Mouse (Mus musculus): ENCODE measurements around the gene Plb1.

Gene Plb1

GRCm38 (mm10) chr5:32232474-32232873 lies at the start of gene Plb1:
Gene Plb1 (plus strand): TSS chr5:32232708.
- in situ Hi-C loops (cut with MboI, MseI): loop anchor here (10.0 to 25.0 kb wide), 2 partner anchors 142 to 280 kb away; no protein-coding TSS in a partner anchor

- in situ Hi-C loops (cut with MboI, MseI): no loop called here
Observed at GRCm38 (mm10) chr5:32182885-32183629, 49.5 kb upstream of the Plb1 start.

- in situ Hi-C loops (cut with MboI, MseI): no loop called here
Observed at GRCm38 (mm10) chr5:32187717-32188116, 44.8 kb upstream of the Plb1 start.

GRCm38 (mm10) chr5:32191259-32191658 lies 41.2 kb upstream of the Plb1 start:
- in situ Hi-C loops (cut with MboI, MseI): loop anchor here (10.0 kb wide), 1 partner anchor 136 kb away; no protein-coding TSS in a partner anchor

- in situ Hi-C loops (cut with MboI, MseI): loop anchor here (10.0 kb wide), 1 partner anchor 137 kb away; no protein-coding TSS in a partner anchor
Observed at GRCm38 (mm10) chr5:32192016-32192845, 40.3 kb upstream of the Plb1 start.

- in situ Hi-C loops (cut with MboI, MseI): loop anchor here (10.0 kb wide), 1 partner anchor 139 kb away; no protein-coding TSS in a partner anchor
Observed at GRCm38 (mm10) chr5:32194236-32194635, 38.3 kb upstream of the Plb1 start.

GRCm38 (mm10) chr5:32195857-32196609 lies 36.5 kb upstream of the Plb1 start:
- in situ Hi-C loops (cut with MboI, MseI): loop anchor here (5.0 to 10.0 kb wide), 4 partner anchors 49 to 634 kb away; no protein-coding TSS in a partner anchor

GRCm38 (mm10) chr5:32197698-32198097 lies 34.8 kb upstream of the Plb1 start:
- in situ Hi-C loops (cut with MboI, MseI): loop anchor here (5.0 to 10.0 kb wide), 4 partner anchors 50 to 635 kb away; no protein-coding TSS in a partner anchor

GRCm38 (mm10) chr5:32199136-32199535 lies 33.4 kb upstream of the Plb1 start:
- in situ Hi-C loops (cut with MboI, MseI): loop anchor here (5.0 to 10.0 kb wide), 4 partner anchors 52 to 637 kb away; no protein-coding TSS in a partner anchor

- in situ Hi-C loops (cut with MboI, MseI): loop anchor here (5.0 to 10.0 kb wide), 4 partner anchors 52 to 637 kb away; no protein-coding TSS in a partner anchor
Observed at GRCm38 (mm10) chr5:32199594-32199993, 32.9 kb upstream of the Plb1 start.

GRCm38 (mm10) chr5:32204653-32205052 lies 27.9 kb upstream of the Plb1 start:
- in situ Hi-C loops (cut with MboI, MseI): no loop called here

GRCm38 (mm10) chr5:32206726-32207125 lies 25.8 kb upstream of the Plb1 start:
- in situ Hi-C loops (cut with MboI, MseI): no loop called here

GRCm38 (mm10) chr5:32208460-32208859 lies 24.0 kb upstream of the Plb1 start:
- in situ Hi-C loops (cut with MboI, MseI): no loop called here

- in situ Hi-C loops (cut with MboI, MseI): no loop called here
Observed at GRCm38 (mm10) chr5:32211011-32211410, 21.5 kb upstream of the Plb1 start.

- in situ Hi-C loops (cut with MboI, MseI): no loop called here
Observed at GRCm38 (mm10) chr5:32213746-32214145, 18.8 kb upstream of the Plb1 start.

GRCm38 (mm10) chr5:32215510-32215909 lies 17.0 kb upstream of the Plb1 start:
- in situ Hi-C loops (cut with MboI, MseI): no loop called here

- in situ Hi-C loops (cut with MboI, MseI): no loop called here
Observed at GRCm38 (mm10) chr5:32216465-32216864, 16.0 kb upstream of the Plb1 start.

GRCm38 (mm10) chr5:32217477-32217876 lies 15.0 kb upstream of the Plb1 start:
- in situ Hi-C loops (cut with MboI, MseI): no loop called here

- in situ Hi-C loops (cut with MboI, MseI): loop anchor here (10.0 to 25.0 kb wide), 2 partner anchors 144 to 282 kb away; no protein-coding TSS in a partner anchor
Observed at GRCm38 (mm10) chr5:32230372-32230771, 2.1 kb upstream of the Plb1 start.

- in situ Hi-C loops (cut with MboI, MseI): loop anchor here (10.0 to 25.0 kb wide), 2 partner anchors 135 to 273 kb away; no protein-coding TSS in a partner anchor
Observed at GRCm38 (mm10) chr5:32239337-32239736, 6.8 kb downstream of the Plb1 start.

- in situ Hi-C loops (cut with MboI, MseI): loop anchor here (25.0 kb wide), 1 partner anchor 272 kb away; no protein-coding TSS in a partner anchor
Observed at GRCm38 (mm10) chr5:32240741-32241140, 8.2 kb downstream of the Plb1 start.
